Mouse (Mus musculus): ENCODE measurements around the gene Akr1d1. TPM values are rescaled to one million over a fixed set of nuclear protein-coding genes. Genes with fewer than 3 reads are reported as not detected.

Akr1d1 gene
- polyA plus RNA-seq, 1 experiment from 2014 or later, result not detected

DNA sequence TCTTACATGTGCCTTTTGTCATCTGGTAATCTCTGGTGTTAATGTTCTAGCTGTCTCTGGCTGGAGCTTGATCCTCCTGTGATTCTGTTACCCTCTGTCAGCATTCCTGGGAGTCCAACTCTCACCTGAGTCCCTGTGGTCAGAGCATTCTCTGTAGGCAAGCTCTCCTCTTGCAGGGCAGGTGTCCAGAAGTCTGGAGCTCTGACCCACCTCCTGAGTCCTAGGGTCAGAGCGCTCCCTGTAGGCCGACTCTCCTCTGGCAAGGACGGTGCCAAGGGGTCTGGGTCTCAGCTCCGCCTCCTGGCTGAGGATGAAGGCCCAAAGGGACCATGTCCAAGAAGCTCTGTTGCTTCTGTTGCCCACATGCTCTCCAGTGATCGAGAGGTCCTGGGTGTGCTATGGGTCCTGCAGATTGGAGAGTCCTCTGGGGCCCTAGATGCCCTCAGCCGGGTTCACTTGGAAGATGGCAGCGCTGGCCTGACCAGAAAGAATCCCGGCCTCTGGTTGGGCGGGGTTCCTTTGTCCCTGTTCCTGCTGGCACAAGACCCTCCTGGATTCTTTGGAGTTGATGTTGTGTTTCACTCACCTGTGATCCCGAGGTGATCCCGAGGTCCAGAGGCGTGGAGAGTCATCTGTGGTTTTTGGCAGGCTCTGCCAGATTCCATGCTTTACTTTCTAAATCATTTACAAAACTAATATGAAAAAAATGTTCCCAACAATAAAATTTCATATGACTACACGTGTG lies 9.2 kb upstream of the Akr1d1 start:
- POLR2A ChIA-PET, result no interaction called here
- no peak for TF ChIP-seq CTCF (IDR thresholded peaks at IDR 0.05)

DNA sequence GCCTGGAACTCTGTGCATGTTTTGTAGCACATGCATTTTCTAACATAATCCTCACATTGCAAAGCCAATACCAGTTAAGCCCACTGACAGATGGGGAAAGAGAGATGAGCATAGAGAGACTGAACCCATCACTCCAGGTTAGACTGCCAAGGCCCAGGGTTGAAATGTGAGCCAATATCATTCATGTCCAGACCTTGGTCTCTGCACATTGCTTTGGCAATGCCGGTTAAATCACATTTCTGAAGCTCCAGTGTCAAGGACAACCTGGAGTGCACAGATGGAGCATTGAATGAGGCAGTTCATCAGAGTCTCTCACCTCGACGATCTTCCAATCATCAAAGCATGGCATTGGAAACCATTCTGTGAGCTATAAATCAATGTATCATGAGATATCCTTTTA lies 2.1 kb downstream of the Akr1d1 start:
- DNase-seq (ENCODE audit: low read depth, low spot score) (no peak), ATAC-seq (no peak)
- TF ChIP-seq CTCF (IDR thresholded peaks at IDR 0.05), result no peak
- POLR2A ChIA-PET, result no interaction called here
- CTCF ChIA-PET, result interaction anchor here (2.0 kb wide), 1 partner anchor 10 kb away, joined by 6 read pairs; no protein-coding TSS in a partner anchor
- H3K27me3 ChIP-seq, result no peaks in the 10 kb centered on the region
- in situ Hi-C loops (cut with MboI; ENCODE audit: low pct_unique_long_range_greater_than_20kb), result no loop called here

More for the DNA sequence above, 9.2 kb upstream of the Akr1d1 start:
- DNase-seq (ENCODE audit: low read depth, low spot score) (peak; percentile 9), ATAC-seq (no peak)
- no peaks in the 10 kb centered on the region for H3K27me3 ChIP-seq
- CTCF ChIA-PET, result no interaction called here
- in situ Hi-C loops (cut with MboI; ENCODE audit: low pct_unique_long_range_greater_than_20kb), result no loop called here

- DNase-seq (ENCODE audit: low read depth, low spot score), result no peak
- TF ChIP-seq CTCF (IDR thresholded peaks at IDR 0.05), result no peak
- H3K27me3 ChIP-seq, result no peaks in the 10 kb centered on the region
- ChIA-PET POLR2A (no interaction called here), CTCF (no interaction called here)
- ATAC-seq, result no peak
- in situ Hi-C loops (cut with MboI; ENCODE audit: low pct_unique_long_range_greater_than_20kb), result no loop called here
These were observed 6.9 kb downstream of the Akr1d1 start for GRCm38 (mm10) chr6:37536831-37537230.

DNA sequence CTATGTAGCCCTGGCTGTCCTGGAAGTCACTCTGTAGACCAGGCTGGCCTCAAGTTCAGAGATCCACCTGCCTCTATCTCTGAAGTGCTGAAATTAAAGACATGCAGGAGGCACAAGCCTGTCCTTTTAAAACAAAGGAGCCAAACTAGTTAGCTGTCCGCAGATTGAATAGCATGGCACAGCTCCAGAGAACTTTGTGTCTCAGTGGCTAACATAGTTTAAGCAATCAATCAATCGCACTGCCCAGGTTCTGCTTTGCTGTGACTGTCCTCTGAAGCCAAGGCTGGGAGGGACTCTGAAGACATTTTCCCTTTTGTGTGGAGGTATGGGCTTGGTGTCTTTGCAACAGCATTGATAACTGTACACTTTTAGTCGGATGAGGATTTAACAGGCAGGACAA lies 7.8 kb downstream of the Akr1d1 start:
- CTCF ChIA-PET, result no interaction called here
- in situ Hi-C loops (cut with MboI; ENCODE audit: low pct_unique_long_range_greater_than_20kb), result no loop called here
- no peaks in the 10 kb centered on the region for H3K27me3 ChIP-seq
- POLR2A ChIA-PET, result no interaction called here
- TF ChIP-seq CTCF (IDR thresholded peaks at IDR 0.05), result no peak
- no peak for ATAC-seq
- no peak for DNase-seq (ENCODE audit: low read depth, low spot score)

GRCm38 (mm10) chr6:37538792-37539191 lies 8.8 kb downstream of the Akr1d1 start:
- TF ChIP-seq CTCF (IDR thresholded peaks at IDR 0.05), result no peak

DNA sequence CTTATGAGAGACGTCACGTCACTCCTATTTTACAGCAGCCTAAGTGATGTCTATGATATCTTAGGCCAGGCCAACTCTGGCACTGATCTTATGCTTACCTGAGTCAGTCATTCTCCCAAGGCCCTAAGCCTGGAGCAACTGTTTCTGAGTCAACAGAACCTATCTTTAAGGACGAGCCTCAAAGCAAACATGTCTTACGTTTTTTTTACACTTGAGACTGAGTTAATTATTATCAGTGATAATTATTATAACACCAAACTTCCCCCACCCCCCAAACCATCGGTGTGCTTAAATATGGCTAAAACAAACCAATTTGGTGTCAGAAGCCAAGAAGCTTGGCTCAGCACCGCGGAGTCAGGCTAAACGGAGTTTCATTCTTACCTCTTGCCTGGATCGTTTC lies 9.4 kb downstream of the Akr1d1 start:
- ChIA-PET POLR2A (no interaction called here), CTCF (interaction anchor here (1.2 to 1.3 kb wide), 2 partner anchors 13 to 15 kb away, joined by 3 read pairs; no protein-coding TSS in a partner anchor)
- no peak for TF ChIP-seq CTCF (IDR thresholded peaks at IDR 0.05)
- no peaks in the 10 kb centered on the region for H3K27me3 ChIP-seq
- in situ Hi-C loops (cut with MboI; ENCODE audit: low pct_unique_long_range_greater_than_20kb), result no loop called here
- ATAC-seq (no peak), DNase-seq (ENCODE audit: low read depth, low spot score) (no peak)

More at GRCm38 (mm10) chr6:37538792-37539191, 8.8 kb downstream of the Akr1d1 start:
- in situ Hi-C loops (cut with MboI; ENCODE audit: low pct_unique_long_range_greater_than_20kb), result no loop called here
- DNase-seq (ENCODE audit: low read depth, low spot score) (no peak), ATAC-seq (no peak)
- POLR2A ChIA-PET, result no interaction called here
- H3K27me3 ChIP-seq, result no peaks in the 10 kb centered on the region
- CTCF ChIA-PET, result interaction anchor here (1.2 kb wide), 1 partner anchor 14 kb away, joined by 3 read pairs; no protein-coding TSS in a partner anchor

GRCm38 (mm10) chr6:37540113-37540512 lies 10.1 kb downstream of the Akr1d1 start:
- H3K27me3 ChIP-seq, result no peaks in the 10 kb centered on the region
- ChIA-PET CTCF (interaction anchor here (1.3 kb wide), 1 partner anchor 15 kb away, joined by 3 read pairs; no protein-coding TSS in a partner anchor), POLR2A (no interaction called here)
- in situ Hi-C loops (cut with MboI; ENCODE audit: low pct_unique_long_range_greater_than_20kb), result no loop called here
- DNase-seq (ENCODE audit: low read depth, low spot score), result no peak
- TF ChIP-seq CTCF (IDR thresholded peaks at IDR 0.05), result no peak
- ATAC-seq, result no peak

GRCm38 (mm10) chr6:37541171-37541570 lies 11.2 kb downstream of the Akr1d1 start:
- ATAC-seq, result no peak
- CTCF ChIA-PET, result no interaction called here
- DNase-seq (ENCODE audit: low read depth, low spot score), result no peak
- no peaks in the 10 kb centered on the region for H3K27me3 ChIP-seq
- no peak for TF ChIP-seq CTCF (IDR thresholded peaks at IDR 0.05)
- in situ Hi-C loops (cut with MboI; ENCODE audit: low pct_unique_long_range_greater_than_20kb), result no loop called here
- POLR2A ChIA-PET, result no interaction called here

GRCm38 (mm10) chr6:37542145-37542544 lies 12.2 kb downstream of the Akr1d1 start:
- in situ Hi-C loops (cut with MboI; ENCODE audit: low pct_unique_long_range_greater_than_20kb), result no loop called here
- ChIA-PET POLR2A (no interaction called here), CTCF (no interaction called here)
- no peak for TF ChIP-seq CTCF (IDR thresholded peaks at IDR 0.05)
- H3K27me3 ChIP-seq, result no peaks in the 10 kb centered on the region
- no peak for ATAC-seq
- no peak for DNase-seq (ENCODE audit: low read depth, low spot score)

GRCm38 (mm10) chr6:37552760-37553159 lies 22.8 kb downstream of the Akr1d1 start:
- ChIA-PET CTCF (interaction anchor here (0.8 to 1.8 kb wide), 5 partner anchors 13 to 98 kb away, joined by 3 to 8 read pairs (median 3); no protein-coding TSS in a partner anchor), POLR2A (no interaction called here)
- H3K27me3 ChIP-seq, result peaks cover 6% of the 10 kb centered on the region
- no peak for ATAC-seq
- peak; percentile 3 for DNase-seq (ENCODE audit: low read depth, low spot score)
- peak; percentile 79 for TF ChIP-seq CTCF (IDR thresholded peaks at IDR 0.05)
- in situ Hi-C loops (cut with MboI; ENCODE audit: low pct_unique_long_range_greater_than_20kb), result loop anchor here (5.0 to 25.0 kb wide), 2 partner anchors 90 to 190 kb away; no protein-coding TSS in a partner anchor

DNA sequence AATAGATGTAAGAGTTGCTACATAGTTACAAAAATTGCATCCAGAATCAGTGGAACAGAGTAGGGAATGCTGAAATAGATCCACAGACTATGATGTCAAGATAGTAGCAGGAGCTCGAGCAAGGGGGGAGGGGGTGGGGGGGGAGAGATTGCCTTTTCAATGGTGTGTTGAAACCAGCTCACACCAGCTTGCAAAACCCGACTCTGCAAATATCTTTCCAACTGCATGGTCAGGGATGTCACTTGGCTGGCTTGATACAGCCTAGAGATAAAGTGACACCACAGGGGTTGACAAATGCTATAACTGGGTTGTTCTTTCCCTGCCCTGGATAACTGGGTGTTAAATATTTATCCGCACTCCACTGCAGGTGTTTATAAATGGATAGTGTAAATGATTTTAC lies 24.0 kb downstream of the Akr1d1 start:
- no peak for ATAC-seq
- in situ Hi-C loops (cut with MboI; ENCODE audit: low pct_unique_long_range_greater_than_20kb), result loop anchor here (5.0 to 25.0 kb wide), 2 partner anchors 92 to 192 kb away; no protein-coding TSS in a partner anchor
- CTCF ChIA-PET, result interaction anchor here (1.0 to 1.3 kb wide), 3 partner anchors 69 to 96 kb away, joined by 3 read pairs; no protein-coding TSS in a partner anchor
- TF ChIP-seq CTCF (IDR thresholded peaks at IDR 0.05), result no peak
- no peak for DNase-seq (ENCODE audit: low read depth, low spot score)
- POLR2A ChIA-PET, result no interaction called here
- H3K27me3 ChIP-seq, result peaks cover 6% of the 10 kb centered on the region

All from Patski (cell line).